Mouse (Mus musculus): Measurements from ENCODE around the gene Adgrv1.

Gene Adgrv1

DNA sequence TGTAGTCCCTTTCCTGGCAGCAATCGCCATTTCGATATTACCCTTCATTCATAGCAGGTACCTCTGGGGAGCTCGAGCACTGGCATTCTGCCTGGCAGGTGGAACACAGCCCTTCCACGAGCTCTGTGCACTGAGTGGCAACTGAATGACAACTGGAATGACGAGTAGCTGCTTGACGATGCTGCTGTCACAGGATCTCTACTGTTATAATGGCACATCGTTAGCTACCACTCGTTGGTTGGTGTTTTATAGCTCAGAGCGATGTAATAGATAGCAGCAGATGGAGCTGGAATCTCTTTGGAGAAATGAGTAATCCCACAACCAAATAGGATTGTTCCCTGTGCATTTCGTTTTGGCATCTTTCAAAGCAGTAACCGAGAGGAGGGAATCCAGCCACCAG is 587.6 kb downstream of the Adgrv1 start:
- no peak for DNase-seq (ENCODE audit: low spot score)

Measured in urinary bladder, postnatal 14 days (tissue).